Mouse (Mus musculus): ENCODE data around the gene Eif4e3.

Eif4e3 gene

DNA sequence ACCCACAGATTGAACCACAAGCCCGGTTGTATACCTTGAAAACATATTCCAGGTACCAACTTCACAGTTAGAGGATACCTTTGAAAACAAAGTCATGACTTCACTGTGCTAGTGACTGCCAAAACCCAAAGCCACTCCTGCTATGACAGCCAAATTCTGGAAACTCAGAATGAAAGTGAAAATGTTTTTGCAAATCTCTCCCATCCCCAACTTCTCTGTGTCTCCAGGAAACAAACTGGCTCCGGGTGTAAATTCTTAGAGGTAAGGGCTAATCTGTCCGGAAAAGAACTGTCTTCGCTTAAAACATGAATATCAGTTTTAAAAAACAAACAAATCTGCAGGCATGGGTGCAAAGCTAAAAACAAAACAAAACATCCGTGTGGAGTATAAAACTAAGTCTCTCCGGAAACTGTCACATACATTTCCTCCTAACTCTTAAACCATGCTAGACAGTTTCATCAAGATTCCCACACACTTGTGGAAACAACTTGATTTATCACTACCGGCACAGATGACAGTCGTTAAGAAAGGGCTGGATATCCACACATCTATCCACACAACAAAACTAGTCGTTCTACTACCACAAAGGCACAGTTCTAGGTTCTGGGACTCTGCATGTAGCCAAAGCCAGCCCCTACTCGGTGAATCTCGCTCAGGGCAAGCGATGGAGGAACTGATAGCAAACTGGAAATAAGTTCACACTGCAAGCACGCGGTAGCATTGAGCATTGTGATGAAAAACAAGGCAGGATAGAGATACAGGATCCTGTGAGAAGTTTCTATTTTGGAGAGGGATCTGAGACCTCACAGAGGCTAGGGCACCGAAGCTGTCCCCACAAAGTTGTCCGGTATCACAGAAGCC, 884 bp downstream of the Eif4e3 start:
- no peak for DNase-seq

DNA sequence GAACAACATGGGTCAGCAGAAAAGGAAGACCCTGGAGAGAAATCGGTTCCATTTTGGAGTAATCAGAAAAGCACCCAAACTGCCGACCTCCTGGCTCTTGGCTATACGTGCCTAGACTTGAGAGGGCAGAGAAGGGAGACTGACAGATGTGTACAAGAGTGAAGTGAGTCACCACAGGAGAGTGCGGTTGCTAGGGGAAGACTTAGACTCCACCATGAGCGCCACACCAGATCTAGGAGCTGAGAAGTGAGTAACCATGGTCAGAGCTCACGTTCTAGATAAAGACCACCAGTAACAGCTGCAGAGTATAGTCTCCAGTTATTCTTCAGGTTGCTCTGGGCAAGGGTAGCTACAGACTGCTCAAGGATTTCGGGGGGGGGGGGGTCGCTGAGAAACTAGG, 3.3 kb downstream of the Eif4e3 start:
- no peak for DNase-seq

- DNase-seq, result no peak
These were observed 6.1 kb downstream of the Eif4e3 start for GRCm38 (mm10) chr6:99660443-99660842.

DNA sequence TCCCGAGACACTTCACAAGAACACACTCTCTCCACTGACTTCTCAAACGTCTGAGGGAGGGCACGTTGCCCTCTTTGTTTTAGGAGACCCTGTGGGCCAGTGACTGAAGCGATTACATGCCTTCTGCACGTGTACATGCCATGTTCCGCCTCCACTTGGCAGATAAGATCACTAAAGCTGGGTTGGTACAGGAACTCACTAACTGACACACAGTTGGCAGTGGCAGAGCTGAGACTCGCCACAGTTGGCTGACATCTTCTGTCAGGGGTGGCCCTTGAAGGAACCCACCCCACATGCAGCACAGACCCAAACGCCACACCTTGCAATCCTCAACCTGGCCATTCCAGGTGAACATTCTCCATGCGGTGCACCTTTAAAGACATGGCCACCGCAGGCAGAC, 8.0 kb downstream of the Eif4e3 start:
- peak; percentile 32 to 37 for DNase-seq

DNA sequence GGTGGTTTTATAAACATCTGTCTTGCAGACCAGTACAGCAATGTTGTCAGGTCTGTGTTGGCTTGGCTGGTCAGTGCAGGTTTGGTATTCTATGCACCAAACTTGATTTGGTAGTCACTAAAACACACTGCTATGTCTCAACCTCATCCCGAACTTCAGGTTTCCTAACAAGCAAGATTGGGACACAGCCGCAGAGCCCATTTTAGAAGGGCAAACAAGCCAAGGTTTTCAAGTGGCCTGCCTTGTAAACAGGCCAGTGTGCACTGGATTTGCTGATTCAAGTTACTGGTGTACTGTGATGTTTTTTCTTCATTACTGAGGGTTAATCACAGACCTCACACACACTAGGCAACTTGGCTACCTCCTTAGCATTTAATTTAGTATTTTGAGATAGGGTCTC, 10.5 kb downstream of the Eif4e3 start:
- no peak for DNase-seq

GRCm38 (mm10) chr6:99655488-99655887, 11.1 kb downstream of the Eif4e3 start:
- no peak for DNase-seq

DNA sequence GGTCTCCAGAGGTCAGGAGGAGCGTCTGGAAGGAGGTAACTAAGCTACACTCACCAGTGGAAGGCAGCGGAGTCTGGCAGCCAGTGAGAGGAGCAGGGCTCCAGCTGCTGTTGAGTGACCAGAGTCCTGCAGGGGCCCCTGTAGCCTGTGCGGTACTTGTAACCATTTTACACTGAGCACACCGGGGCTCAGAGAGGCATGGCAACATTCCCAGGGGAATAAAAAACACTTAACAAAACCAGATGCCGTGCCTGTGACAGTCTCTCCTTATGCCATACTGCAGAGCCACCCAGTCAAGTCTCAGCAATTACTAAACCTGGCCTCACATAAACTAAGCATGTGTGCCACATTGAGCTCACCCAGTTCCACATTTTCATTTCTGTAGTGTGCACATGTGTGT, 12.2 kb downstream of the Eif4e3 start:
- no peak for DNase-seq

- DNase-seq, result peak in 1 of 2 experiments; percentile 26
These were observed 14.2 kb downstream of the Eif4e3 start for GRCm38 (mm10) chr6:99652341-99652740.

GRCm38 (mm10) chr6:99649307-99649706, 17.3 kb downstream of the Eif4e3 start:
- DNase-seq, result no peak

DNA sequence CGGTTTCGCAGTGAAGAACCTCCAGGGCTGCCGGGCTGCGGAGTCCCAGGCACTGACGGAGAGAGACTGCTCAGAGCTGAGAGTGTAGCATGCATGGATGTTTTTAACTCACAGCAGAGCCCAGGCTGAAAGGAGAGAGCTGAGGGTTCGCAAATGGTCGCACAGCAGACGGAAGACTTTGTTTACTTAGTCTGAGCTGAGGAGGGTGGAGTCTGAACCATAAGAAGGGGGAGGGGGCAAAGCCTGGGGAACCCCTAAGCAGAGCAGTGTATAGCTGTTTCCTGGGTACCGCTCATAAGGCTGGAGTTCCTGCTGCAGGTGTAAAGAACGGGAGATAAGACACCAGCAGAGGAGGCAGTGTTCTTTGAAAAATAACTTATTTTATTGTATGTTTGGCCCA, 20.2 kb downstream of the Eif4e3 start:
- no peak for DNase-seq

DNA sequence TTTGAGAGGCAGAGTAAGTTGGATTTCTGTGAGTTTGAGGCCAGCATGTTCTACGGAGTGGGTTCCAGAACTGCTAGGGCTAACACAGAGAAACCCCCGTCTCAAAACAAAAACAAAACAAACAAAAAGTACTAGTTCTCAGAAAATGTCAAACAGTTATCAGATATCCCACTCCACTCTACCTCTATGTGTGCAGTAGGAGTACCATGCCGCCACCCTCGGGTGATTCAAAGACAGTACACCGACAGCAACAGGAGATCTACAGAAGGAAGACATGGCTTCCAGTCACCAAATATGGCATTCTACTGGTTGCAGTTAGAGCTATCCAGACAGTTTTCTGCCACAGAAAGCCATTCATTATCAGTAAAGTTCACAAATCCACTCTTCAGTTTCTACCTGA, 21.7 kb downstream of the Eif4e3 start:
- no peak for DNase-seq

GRCm38 (mm10) chr6:99644386-99644785, 22.2 kb downstream of the Eif4e3 start:
- no peak for DNase-seq

- peak in 1 of 2 experiments; percentile 32 for DNase-seq
These were observed 23.0 kb downstream of the Eif4e3 start for GRCm38 (mm10) chr6:99643439-99644199.

- no peak for DNase-seq
These were observed 29.1 kb downstream of the Eif4e3 start for GRCm38 (mm10) chr6:99637456-99637855.

- no peak for DNase-seq
These were observed 29.8 kb downstream of the Eif4e3 start for GRCm38 (mm10) chr6:99636801-99637200.

GRCm38 (mm10) chr6:99636121-99636520, 30.4 kb downstream of the Eif4e3 start:
- no peak for DNase-seq

DNA sequence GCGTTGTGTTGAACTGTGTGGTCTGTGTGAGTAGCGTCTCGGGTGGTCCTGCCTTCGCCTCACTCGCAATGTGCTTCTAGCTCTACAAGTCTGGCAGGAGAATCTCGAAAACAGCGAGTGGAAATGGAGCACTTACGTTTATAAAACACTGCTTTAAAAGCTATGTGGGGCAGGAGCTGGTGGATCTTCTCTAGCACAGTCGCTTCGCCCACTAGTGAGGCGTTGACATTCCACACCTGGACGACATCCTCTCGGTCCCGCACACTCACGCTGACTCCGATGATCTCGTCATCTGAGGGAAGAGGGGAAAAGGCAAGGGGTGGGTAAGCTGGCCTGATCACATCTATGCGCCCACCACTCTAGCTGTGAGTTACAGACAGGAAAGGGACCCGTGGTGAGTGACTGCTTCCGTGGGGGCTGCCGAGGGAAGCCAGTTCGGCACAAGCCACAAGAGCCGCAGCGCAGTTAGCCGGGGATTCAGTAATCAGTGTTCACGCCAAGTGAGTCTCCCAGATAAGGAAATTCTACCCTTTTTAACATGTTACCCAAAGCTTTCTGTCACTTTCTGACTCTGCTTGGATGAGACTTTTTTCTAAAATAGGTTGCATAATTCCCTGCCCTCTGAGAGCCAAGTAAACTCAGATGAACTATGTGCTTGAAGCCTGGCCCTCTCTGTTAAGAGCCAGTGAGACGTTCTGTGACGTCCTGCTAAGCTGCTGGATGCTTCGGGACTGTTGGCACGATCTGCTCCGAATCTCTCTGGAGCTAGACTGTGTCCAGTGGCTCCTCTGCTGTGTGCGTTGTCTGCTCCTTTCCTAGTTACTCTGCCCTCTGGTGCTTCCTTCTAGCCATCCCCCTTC, 34.2 kb downstream of the Eif4e3 start:
- peak in 1 of 2 experiments; percentile 51 for DNase-seq

DNA sequence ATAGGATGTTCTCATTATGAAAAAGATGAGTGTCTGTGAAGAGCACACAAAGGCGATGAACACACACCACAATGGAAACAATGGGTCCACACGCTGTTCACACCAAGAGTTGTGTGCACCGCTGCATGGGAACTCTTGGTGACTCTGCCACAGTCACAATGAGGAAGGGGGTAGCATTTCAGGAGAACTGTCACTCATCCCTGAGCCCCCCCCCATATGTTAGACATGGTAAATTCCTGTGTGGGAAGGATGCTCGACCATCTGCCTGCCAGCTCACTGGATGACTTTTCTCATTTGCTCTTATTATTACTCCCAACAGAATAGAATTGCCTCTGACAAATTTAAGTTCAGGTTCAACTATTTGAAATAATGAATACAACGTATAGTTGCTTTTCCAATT, 34.9 kb downstream of the Eif4e3 start:
- DNase-seq, result no peak

- DNase-seq, result peak; percentile 49 to 54
These were observed 36.7 kb downstream of the Eif4e3 start for GRCm38 (mm10) chr6:99629726-99630458.

- no peak for DNase-seq
These were observed 40.2 kb downstream of the Eif4e3 start for GRCm38 (mm10) chr6:99626347-99626746.

DNA sequence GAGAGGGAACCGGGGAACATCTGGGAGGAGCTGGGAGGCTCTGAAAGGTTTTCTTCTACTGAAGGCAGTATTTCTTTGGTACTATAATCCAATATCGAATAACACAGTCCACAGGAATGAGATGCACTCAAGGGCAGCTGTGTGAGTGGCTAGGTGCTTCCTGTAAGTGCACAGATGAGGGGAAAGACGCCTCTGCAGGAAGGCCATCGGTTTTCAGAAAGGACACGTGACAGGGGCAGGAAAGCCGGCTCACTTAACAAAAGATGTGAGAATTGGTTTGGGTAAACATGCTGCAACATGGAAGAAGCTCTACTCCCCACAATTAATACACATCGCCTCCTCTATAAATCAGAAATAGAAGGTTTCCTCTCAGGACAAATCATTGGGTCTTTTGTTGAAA, 40.8 kb downstream of the Eif4e3 start:
- no peak for DNase-seq

- DNase-seq, result no peak
These were observed 41.3 kb downstream of the Eif4e3 start for GRCm38 (mm10) chr6:99625306-99625705.

All from cerebellum, postnatal 10 days (tissue).